Mouse (Mus musculus): ENCODE measurements around the gene Shisal1.

DNA sequence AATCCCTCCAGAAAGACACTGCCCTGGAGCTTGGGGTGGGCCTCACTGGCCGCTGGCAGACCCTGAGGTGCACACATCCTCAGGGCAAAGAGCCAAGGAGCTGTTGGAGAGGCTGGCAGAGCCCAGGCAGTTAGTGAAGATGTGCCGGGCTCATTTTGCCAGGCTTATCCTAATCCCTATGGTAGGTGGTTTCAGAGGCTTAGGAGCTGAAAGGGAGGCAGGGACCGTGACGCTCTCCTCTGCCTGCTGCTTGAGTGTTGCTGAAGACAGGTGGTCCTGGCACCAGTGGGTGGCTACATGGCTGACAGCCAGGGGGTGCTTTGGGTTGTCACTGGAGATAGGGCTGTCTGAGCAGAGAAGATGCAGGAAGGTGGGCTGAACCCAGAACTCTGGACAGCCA, 37.4 kb upstream of the Shisal1 start:
- TF ChIP-seq CTCF (IDR thresholded peaks at IDR 0.05 in 2 of 3, conservative IDR thresholded peaks at IDR 0.05 in 1 of 3; ENCODE audit: control insufficient read depth in 1 of 3, insufficient read depth in 1 of 3, low read depth in 2 of 3, low read length in 3 of 3, poor library complexity in 1 of 3, severe bottlenecking in 1 of 3) (no peak), MEF2A (IDR thresholded peaks at IDR 0.05; ENCODE audit: extremely low read depth, insufficient replicate concordance, low read depth, low read length, poor library complexity, severe bottlenecking) (no peak), POLR2A (IDR thresholded peaks at IDR 0.05; ENCODE audit: control insufficient read depth in 1 of 2, insufficient read depth in 1 of 2, low read depth in 1 of 2, low read length in 2 of 2, poor library complexity in 1 of 2) (no peak), SMC3 (IDR thresholded peaks at IDR 0.05; ENCODE audit: low read depth, low read length) (no peak), EP300 (IDR thresholded peaks at IDR 0.05; ENCODE audit: low read depth in 1 of 2, low read length in 2 of 2) (no peak), MYB (IDR thresholded peaks at IDR 0.05; ENCODE audit: low read depth, low read length) (no peak), UBTF (IDR thresholded peaks at IDR 0.05; ENCODE audit: borderline replicate concordance, insufficient read depth, low read depth, low read length) (no peak), TCF12 (IDR thresholded peaks at IDR 0.05; ENCODE audit: low read depth, low read length) (no peak), GATA1 (IDR thresholded peaks at IDR 0.05; ENCODE audit: low read depth, low read length) (no peak), TAL1 (IDR thresholded peaks at IDR 0.05; ENCODE audit: low read length) (no peak), MAZ (IDR thresholded peaks at IDR 0.05; ENCODE audit: low read depth, low read length) (no peak)
